Mouse (Mus musculus) lung, postnatal 4 days (tissue): ENCODE measurements around the gene Ccr8.
"Not testable (repeated sequence)": the region's sequence is repeated elsewhere in the genome, so short reads cannot be mapped to it uniquely, and the experiment has no call there.

Source experiments
- DNase-seq, 2 experiments: peaks; one replicate each; pipeline ENCODE4 v3.0.0; 2021

The Ccr8 gene

GRCm38 (mm10) chr9:120093701-120094100 lies 1.8 kb downstream of the Ccr8 start:
- DNase-seq: peak in 1 of 2 experiments; percentile 14

- peak in 1 of 2 experiments; percentile 12 for DNase-seq
These were observed 4.0 kb downstream of the Ccr8 start for GRCm38 (mm10) chr9:120095886-120096285.

DNA sequence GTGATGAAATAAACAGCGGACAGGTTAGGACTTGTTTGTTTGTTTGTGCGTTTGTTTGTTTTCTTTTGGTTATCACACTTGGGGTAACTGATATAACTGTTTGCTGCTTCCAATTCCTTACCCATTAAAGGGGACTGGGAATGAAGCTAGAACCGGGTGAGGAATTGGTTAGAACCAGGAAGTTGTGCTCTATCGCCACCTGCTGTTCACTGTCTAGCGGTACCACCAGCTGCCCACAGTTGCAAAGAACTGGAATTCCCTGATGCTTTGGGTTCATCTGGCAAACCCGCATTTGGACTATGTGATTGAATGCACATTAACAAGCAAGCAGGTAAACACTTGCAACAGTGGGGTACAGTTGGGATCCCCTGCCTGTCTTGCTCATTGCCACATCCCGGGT lies 6.8 kb downstream of the Ccr8 start:
- DNase-seq: peak; percentile 37 to 73

DNA sequence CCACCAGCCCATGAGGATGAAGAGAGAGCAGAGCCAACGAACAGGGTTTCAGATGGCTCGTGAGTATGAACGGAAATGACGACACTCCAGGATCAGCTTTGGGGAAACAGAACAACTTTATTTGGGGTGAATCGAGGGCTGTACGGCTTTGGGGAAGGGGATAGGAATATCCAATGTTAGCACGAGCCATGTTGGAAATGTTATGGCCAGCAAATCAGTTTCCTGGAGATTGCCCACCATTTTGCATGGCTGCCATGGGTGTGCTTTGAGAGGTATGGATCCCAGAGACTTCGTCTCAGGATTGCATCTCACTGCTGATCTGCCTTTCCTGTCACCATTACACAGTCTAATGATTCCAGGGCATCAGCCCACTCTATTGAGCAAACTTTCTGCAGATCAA lies 7.4 kb downstream of the Ccr8 start:
- DNase-seq: peak in 1 of 2 experiments; percentile 7

GRCm38 (mm10) chr9:120101165-120101564 lies 9.3 kb downstream of the Ccr8 start:
- DNase-seq: no peak

DNA sequence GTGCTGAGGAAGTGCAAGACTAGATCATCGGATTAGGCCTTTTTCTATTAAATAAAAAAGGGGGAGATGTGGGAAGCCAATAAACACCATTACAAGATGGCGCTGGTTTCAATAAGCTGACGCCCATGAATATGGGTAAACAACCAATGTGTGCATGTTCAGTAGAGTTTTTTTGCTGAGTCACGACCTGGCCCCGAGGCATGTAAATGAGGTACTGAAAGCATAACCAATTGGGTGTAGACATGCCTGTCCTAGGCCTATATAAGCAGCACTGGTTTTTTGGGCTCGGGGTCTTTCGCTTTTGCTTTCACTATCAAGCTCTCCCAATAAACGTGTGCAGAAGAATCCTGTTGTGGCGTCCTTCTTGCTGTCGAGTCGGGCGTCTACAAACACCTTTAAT lies 17.0 kb downstream of the Ccr8 start:
- not testable (repeated sequence) for DNase-seq

DNA sequence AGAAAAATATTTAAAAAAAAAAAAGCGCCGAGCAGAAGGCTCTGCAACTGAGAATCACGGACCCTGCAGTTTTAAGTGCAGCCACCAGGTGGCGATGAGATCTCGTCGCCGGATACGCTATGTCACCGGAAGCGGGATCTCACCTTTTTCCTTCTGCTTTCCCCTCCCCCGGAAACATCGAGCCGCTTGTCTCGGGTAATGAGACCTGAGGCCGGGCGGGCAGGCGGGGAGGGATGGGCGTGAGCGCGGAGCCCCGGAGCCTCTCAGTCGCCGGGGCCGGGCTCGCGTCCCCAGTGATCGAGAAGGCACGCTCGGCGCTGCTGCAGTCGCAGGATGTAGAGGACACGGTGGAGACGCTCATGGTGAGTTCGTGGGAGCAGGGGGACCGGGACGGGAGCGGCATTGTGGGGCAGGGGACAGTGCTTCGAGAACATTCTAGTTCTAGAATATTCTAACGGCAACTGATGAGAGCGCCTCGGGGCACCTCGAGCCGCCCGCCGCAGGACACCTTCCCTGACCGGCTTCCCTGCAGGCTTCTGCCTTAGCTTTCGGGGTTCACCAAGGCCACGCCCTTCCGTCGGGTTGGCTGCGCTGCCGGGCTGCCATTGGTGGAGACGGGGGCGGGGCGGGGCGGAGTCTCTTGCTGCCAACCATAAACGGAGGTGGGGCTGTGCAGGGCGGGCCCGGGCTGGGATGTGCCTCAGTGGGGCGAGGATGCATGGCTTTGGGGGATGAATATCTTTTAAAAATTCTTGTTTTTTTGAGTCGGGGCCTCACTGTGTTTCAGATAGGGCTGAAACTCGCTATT lies 18.5 kb downstream of the Ccr8 start, which contains the start of gene Slc25a38:
Gene Slc25a38, plus strand, starts transcription at position 164 of the 808 bp plus-strand sequence.
- peak; percentile 96 for DNase-seq

- DNase-seq: peak in 1 of 2 experiments; percentile 6
These were observed 19.4 kb downstream of the Ccr8 start for GRCm38 (mm10) chr9:120111156-120111945.

DNA sequence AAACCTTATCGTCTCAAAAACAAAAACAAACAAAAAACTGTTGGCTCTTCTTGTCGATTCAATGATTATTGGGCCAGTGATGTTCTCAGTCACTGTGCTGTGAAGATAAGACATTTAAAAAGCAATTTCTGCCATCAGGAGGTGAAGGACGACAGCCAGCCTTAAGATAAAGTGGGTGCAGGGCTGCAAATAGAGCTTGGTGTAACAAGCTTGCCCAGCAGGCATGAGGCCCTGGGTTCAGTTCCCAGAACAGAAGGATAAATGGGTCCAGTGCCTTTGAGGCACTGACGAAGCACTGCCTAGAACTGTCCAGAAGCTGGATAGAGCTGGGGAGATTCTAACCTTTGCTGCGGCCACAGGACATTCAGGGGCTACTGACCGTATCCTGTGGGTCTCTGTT lies 20.6 kb downstream of the Ccr8 start:
- DNase-seq: peak in 1 of 2 experiments; percentile 0

- peak in 1 of 2 experiments; percentile 0 for DNase-seq
These were observed 21.5 kb downstream of the Ccr8 start for GRCm38 (mm10) chr9:120113456-120113855.

DNA sequence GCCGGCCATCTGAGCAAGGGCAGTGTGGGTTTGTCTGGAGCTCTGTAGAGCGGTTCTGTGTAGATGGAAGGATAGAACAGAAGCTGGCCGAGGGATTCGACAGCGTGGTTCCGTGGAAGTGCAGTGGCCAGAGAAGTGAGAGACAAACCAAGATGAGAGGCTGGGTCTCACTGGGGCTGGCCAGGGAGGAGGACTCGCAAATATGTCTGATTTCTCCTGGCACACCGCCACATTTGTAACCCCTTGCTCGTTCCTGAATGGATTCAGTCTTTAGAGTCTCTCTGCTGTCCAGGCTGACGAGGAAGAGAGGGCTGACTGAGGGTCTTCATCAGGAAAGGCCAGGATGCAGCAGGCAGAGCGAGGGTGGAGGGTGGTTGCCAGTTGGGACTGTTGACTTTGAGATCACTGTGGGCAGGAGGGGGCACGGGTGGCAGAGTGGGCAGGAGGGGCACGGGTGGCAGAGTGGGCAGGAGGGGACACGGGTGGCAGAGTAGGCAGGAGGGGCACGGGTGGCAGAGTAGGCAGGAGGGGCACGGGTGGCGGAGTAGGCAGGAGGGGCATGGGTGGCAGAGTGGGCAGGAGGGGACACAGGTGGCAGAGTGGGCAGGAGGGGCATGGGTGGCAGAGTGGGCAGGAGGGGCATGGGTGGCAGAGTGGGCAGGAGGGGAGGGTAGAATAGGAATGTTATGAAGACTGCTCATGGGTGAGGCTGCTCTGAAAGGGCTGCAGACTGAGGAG lies 22.3 kb downstream of the Ccr8 start:
- DNase-seq: peak in 1 of 2 experiments; percentile 13

DNA sequence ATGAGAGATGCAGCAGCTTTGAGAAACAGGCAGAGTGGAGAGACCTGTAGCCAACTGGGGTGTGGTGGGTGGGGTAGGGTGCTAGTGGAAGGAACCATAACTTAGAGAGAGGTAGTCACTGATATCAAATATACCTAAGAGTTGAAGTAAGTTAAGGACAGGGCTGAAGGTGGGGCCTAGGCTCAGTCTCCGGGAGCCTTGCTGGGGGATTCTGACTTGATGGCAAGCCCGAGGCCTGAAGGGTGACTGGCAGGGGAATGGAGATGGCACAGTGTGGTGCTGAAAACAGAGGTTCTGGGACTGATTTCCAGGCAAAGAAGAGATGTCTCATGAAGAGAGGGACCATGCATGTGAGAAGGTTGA lies 22.9 kb downstream of the Ccr8 start:
- DNase-seq: no peak

DNA sequence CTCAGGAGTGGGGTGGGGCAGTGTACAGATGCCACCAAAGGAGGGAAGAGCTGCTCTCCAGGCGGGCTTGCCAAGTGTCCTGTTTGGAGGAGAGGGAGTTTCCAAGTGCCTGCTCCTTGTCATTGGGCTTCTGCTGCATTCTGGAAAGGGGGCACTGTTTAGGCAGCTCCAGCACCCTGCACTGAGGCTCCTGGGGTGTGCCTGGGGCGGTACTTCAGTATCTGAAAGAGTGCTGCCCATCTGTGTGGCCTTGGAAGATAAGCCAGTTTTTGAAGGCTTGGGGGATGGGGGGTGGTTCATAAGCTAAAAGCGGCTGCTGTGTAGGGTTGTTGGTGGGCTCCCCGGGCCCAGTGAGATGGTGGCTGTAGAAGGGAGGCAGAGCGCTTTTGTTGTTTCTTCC lies 23.7 kb downstream of the Ccr8 start:
- DNase-seq: no peak

GRCm38 (mm10) chr9:120116184-120116624 lies 24.3 kb downstream of the Ccr8 start:
- no peak for DNase-seq

- DNase-seq: no peak
These were observed 26.3 kb downstream of the Ccr8 start for GRCm38 (mm10) chr9:120118212-120118611.

GRCm38 (mm10) chr9:120120503-120120902 lies 28.6 kb downstream of the Ccr8 start:
- DNase-seq: no peak

- DNase-seq: no peak
These were observed 35.0 kb downstream of the Ccr8 start for GRCm38 (mm10) chr9:120126868-120127267.

GRCm38 (mm10) chr9:120127538-120128251 lies 35.8 kb downstream of the Ccr8 start, which contains the start of gene Rpsa:
Gene Rpsa (plus strand): TSS chr9:120127689.
- DNase-seq: peak; percentile 98 to 99

- no peak for DNase-seq
These were observed 37.4 kb downstream of the Ccr8 start for GRCm38 (mm10) chr9:120129276-120129675.

- no peak for DNase-seq
These were observed 39.9 kb downstream of the Ccr8 start for GRCm38 (mm10) chr9:120131784-120132288.

DNA sequence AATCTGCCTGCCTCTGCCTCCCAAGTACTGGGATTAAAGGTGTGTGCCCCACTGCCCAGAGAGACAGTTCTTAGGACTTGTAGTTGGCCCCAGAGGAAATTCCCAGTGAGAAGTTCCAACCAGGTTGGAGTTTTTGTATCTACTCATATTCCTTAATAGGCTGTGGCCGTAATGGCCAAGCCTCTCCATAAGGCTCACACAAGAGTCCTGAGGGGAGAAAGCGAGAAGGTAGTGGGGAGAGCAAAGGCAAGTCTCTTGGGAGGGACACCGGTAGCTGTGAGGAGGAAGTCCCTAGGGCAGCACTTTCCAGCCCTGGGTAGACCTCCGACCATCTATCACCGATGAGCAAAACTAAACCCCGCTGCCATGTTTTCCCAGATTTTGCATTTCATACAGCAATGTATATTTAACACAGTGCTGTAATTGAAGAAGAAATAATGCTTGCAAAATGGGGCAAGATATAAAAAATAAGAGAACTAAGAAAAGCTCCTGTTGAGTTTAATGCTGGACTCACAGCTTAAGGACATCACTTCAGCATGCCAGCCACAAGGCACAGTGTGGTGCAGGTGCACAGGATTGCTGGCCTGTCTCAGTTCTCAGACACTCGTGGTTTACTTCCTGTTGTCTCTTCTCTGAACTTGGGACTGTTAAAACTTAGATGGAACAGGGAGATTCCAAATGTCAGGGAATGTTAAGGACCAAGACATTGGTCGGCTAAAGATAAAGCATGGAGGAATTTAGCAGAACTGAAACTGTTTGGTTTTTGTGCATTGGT lies 41.3 kb downstream of the Ccr8 start:
- no peak for DNase-seq
